Mouse (Mus musculus) liver, adult 2 months (tissue): Measurements from ENCODE around the gene Acvrl1.

ENCODE experiments used
- CTCF ChIP-seq: fragments of 200-500 bp; IDR thresholded peaks from 2 replicates; pipeline ENCODE4 v1.5.1; 2011; ENCODE audit warnings: low read depth, low read length, control low read depth
- POLR2A ChIP-seq: fragments of 200-500 bp; IDR thresholded peaks from 2 replicates; pipeline ENCODE4 v1.6.1; 2011; ENCODE audit warnings: low read length, control low read depth; ENCODE audit not compliant: insufficient read depth; ENCODE audit errors: extremely low read depth

GRCm38 (mm10) chr15:101160591-101160990 lies 32.3 kb downstream of the Acvrl1 start:
- no peak for TF ChIP-seq CTCF
- no peak for TF ChIP-seq POLR2A
